Mouse (Mus musculus) neural tube, embryonic 11.5 days (tissue): Measurements from ENCODE around the gene Rsph3b. TPM values are rescaled to one million over a fixed set of nuclear protein-coding genes. Genes with fewer than 3 reads are reported as not detected.
"Not testable (repeated sequence)": the region's sequence is repeated elsewhere in the genome, so short reads cannot be mapped to it uniquely, and the experiment has no call there.

ENCODE experiments used
- ATAC-seq: fragments of 200-750 bp; cut with Nextera tagmentation; 2 replicates; pipeline ENCODE4 v1.8.0; 2017; ENCODE audit warnings: moderate number of reproducible peaks, mild to moderate bottlenecking, moderate TSS enrichment, moderate library complexity; ENCODE audit not compliant: insufficient read depth, low FRiP score, low TSS enrichment
- DNase-seq: peaks from one replicate; pipeline ENCODE4 v3.0.0-alpha.2; 2015; ENCODE audit warnings: low spot score
- H3K27ac ChIP-seq: fragments of 300-500 bp; sonication (generic); 2 replicates; pipeline ENCODE4 v1.5.1; 2014; ENCODE audit warnings: low read depth, mild to moderate bottlenecking, low read length
- H3K27me3 ChIP-seq: fragments of 300-500 bp; sonication (generic); 2 replicates; pipeline ENCODE4 v1.6.1; 2014; ENCODE audit warnings: mild to moderate bottlenecking, low read length, mixed read lengths; ENCODE audit not compliant: control insufficient read depth, insufficient read depth
- H3K36me3 ChIP-seq: fragments of 300-500 bp; sonication (generic); 2 replicates; pipeline ENCODE4 v1.6.1; 2014; ENCODE audit warnings: mild to moderate bottlenecking, low read length, moderate library complexity, mixed read lengths; ENCODE audit not compliant: control insufficient read depth, insufficient read depth
- H3K4me1 ChIP-seq: fragments of 300-500 bp; sonication (generic); 2 replicates; pipeline ENCODE4 v1.6.1; 2014; ENCODE audit warnings: low read length, mixed read lengths; ENCODE audit not compliant: control insufficient read depth, insufficient read depth
- H3K4me2 ChIP-seq: fragments of 300-500 bp; sonication (generic); 2 replicates; pipeline ENCODE4 v1.6.1; 2014; ENCODE audit warnings: low read depth, mild to moderate bottlenecking, moderate library complexity
- H3K4me3 ChIP-seq: fragments of 300-500 bp; sonication (generic); 2 replicates; pipeline ENCODE4 v1.5.1; 2014; ENCODE audit warnings: low read depth, low read length
- H3K9ac ChIP-seq: fragments of 300-500 bp; sonication (generic); 2 replicates; pipeline ENCODE4 v1.6.1; 2014; ENCODE audit warnings: mild to moderate bottlenecking, low read length
- H3K9me3 ChIP-seq: fragments of 300-500 bp; sonication (generic); 2 replicates; pipeline ENCODE4 v1.6.1; 2016; ENCODE audit warnings: low read length; ENCODE audit not compliant: control insufficient read depth
- whole genome bisulfite sequencing: fragments of 180-500 bp; shearing (Covaris S2); extraction: QIAGEN DNeasy Blood & Tissue Kit; methylation state at CpG from one replicate; pipeline ENCODE4 v1.1.7; 2014; 5-methylcytosine and 5-hydroxymethylcytosine counted together
- polyA plus RNA-seq: library from polyadenylated mRNA; unstranded; fragments of >200 nt; fragmentation: Nextera tagmentation; extraction: Ambion mirVana; gene quantifications from 2 replicates; pipeline ENCODE4 v1.2.1, GENCODE M21; 2014

The Rsph3b gene
- polyA plus RNA-seq, 1 experiment from 2014 or later, result 39.9 TPM

GRCm38 (mm10) chr17:6960776-6961175 lies 12.3 kb upstream of the Rsph3b start, which contains the start of gene Tagap1:
Gene Tagap1, minus strand, starts transcription at chr17:6961156.
- peak within 1 kb of the TSS; percentile 43 for H3K4me3 ChIP-seq
- under 1% methylated on average over 41 of the region's 51 CpGs for WGBS
- H3K36me3 ChIP-seq, result not testable (repeated sequence)

GRCm38 (mm10) chr17:6960349-6960748 lies 11.9 kb upstream of the Rsph3b start:
- not testable (repeated sequence) for H3K4me1 ChIP-seq, H3K27ac ChIP-seq, ATAC-seq, DNase-seq, H3K36me3 ChIP-seq, H3K9me3 ChIP-seq, H3K27me3 ChIP-seq
- peak overlapping the region; percentile 43 for H3K4me3 ChIP-seq
- 1% methylated on average over 12 of the region's 12 CpGs for WGBS
- peak overlapping the region; percentile 47; the same call in 1 of the 2 replicates for H3K9ac ChIP-seq
- H3K4me2 ChIP-seq, result peak overlapping the region; percentile 34; the same call in 1 of the 2 replicates

More at GRCm38 (mm10) chr17:6960776-6961175, 12.3 kb upstream of the Rsph3b start, which contains the start of gene Tagap1:
- Histone ChIP-seq H3K4me2 (peak within 1 kb of the TSS; percentile 34; the same call in 1 of the 2 replicates), H3K9ac (peak within 1 kb of the TSS; percentile 47)
- not testable (repeated sequence) for H3K27ac ChIP-seq, H3K9me3 ChIP-seq, ATAC-seq, H3K27me3 ChIP-seq, H3K4me1 ChIP-seq
- peak; percentile 18 for DNase-seq

- WGBS, result 77% methylated on average over 4 of the region's 6 CpGs
- H3K4me1 ChIP-seq, H3K27me3 ChIP-seq, H3K9ac ChIP-seq, H3K27ac ChIP-seq, H3K9me3 ChIP-seq, ATAC-seq, DNase-seq, H3K36me3 ChIP-seq: not testable (repeated sequence)
- Histone ChIP-seq H3K4me3 (peak overlapping the region; percentile 43), H3K4me2 (0 out of 2 replicates have a peak overlapping the region, but pooled peaks have one; percentile 7)
These were observed 11.2 kb upstream of the Rsph3b start for GRCm38 (mm10) chr17:6959543-6960259.

- not testable (repeated sequence) for H3K27ac ChIP-seq, H3K4me1 ChIP-seq, H3K27me3 ChIP-seq, DNase-seq, ATAC-seq, H3K4me2 ChIP-seq, H3K9me3 ChIP-seq, H3K4me3 ChIP-seq, H3K9ac ChIP-seq, H3K36me3 ChIP-seq
- WGBS, result 94% methylated on average over 5 of the region's 8 CpGs
These were observed 10.4 kb upstream of the Rsph3b start for GRCm38 (mm10) chr17:6958881-6959280.

GRCm38 (mm10) chr17:6948769-6949228 lies 317 bp upstream of the Rsph3b start:
- Histone ChIP-seq H3K4me3 (peak overlapping the region; percentile 45), H3K9ac (peak overlapping the region; percentile 48), H3K4me2 (peak overlapping the region; percentile 66)
- 16% methylated on average over 9 of the region's 9 CpGs for WGBS
- not testable (repeated sequence) for H3K9me3 ChIP-seq, ATAC-seq, DNase-seq, H3K27ac ChIP-seq, H3K36me3 ChIP-seq, H3K27me3 ChIP-seq, H3K4me1 ChIP-seq

GRCm38 (mm10) chr17:6947637-6947983 lies 872 bp downstream of the Rsph3b start:
- ATAC-seq, result peak; percentile 32; the same call in 1 of the 2 replicates
- H3K9ac ChIP-seq, result not testable (repeated sequence)

GRCm38 (mm10) chr17:6942560-6942959 lies 5.9 kb downstream of the Rsph3b start:
- not testable (repeated sequence) for H3K9ac ChIP-seq, H3K27ac ChIP-seq, H3K27me3 ChIP-seq, DNase-seq, H3K4me3 ChIP-seq, ATAC-seq, H3K4me1 ChIP-seq, H3K36me3 ChIP-seq, H3K4me2 ChIP-seq, H3K9me3 ChIP-seq
- WGBS, result no CpG with 5 or more reads among the region's 4 CpGs

More at GRCm38 (mm10) chr17:6947637-6947983, 872 bp downstream of the Rsph3b start:
- not testable (repeated sequence) for DNase-seq, H3K9me3 ChIP-seq, H3K27me3 ChIP-seq, H3K4me1 ChIP-seq, H3K27ac ChIP-seq, H3K36me3 ChIP-seq
- H3K4me2 ChIP-seq, result peak overlapping the region; percentile 66
- H3K4me3 ChIP-seq, result peak overlapping the region; percentile 45
- WGBS, result no CpG with 5 or more reads among the region's 8 CpGs

GRCm38 (mm10) chr17:6931625-6932024 lies 16.9 kb downstream of the Rsph3b start:
- H3K4me2 ChIP-seq, H3K4me3 ChIP-seq, H3K27ac ChIP-seq, ATAC-seq, DNase-seq, H3K36me3 ChIP-seq, H3K9ac ChIP-seq, H3K9me3 ChIP-seq, H3K4me1 ChIP-seq, H3K27me3 ChIP-seq: not testable (repeated sequence)
- 93% methylated on average over 6 of the region's 7 CpGs for WGBS

- WGBS, result 92% methylated on average over 7 of the region's 7 CpGs
- not testable (repeated sequence) for ATAC-seq
These were observed 28.1 kb downstream of the Rsph3b start for GRCm38 (mm10) chr17:6920351-6920894.

More at GRCm38 (mm10) chr17:6920351-6920894, 28.1 kb downstream of the Rsph3b start:
- DNase-seq, H3K9ac ChIP-seq, H3K4me2 ChIP-seq, H3K9me3 ChIP-seq, H3K27me3 ChIP-seq, H3K4me3 ChIP-seq, H3K27ac ChIP-seq, H3K36me3 ChIP-seq, H3K4me1 ChIP-seq: not testable (repeated sequence)
